Comparison of ENCODE assay signal across 13 mouse cellular contexts in the genomic region with DNA sequence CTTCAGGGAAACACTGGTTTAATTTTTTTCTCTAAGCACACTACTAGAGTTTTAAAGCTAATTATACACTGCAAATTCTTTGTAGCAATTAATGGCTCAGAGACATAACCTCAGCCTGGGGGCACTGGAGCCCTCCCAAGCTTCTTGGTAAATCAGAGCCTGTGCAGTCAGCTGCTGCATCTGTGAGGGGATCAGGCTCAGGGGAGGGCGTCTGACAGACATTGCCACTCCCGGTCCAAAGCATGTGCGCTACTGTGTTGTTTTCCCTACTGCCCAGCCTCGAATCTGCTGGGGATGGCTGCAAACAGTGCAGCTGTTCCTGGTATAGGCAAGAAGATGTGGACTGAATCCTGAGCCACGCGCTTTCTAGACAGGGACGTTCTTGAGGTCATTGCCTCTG.
DNase-seq lines count a peak whose midpoint lies in the region; ATAC-seq and TF ChIP-seq lines count a peak whose summit lies in the region.
"Had no signal": no experiment of that assay in that cellular context is flagged by ENCODE, and none has a peak within 500 bp of the region (broad histone marks: within the 10 kb centered on the region; RNA-seq: fewer than 3 reads in every experiment).

No protein-coding gene starts in this region.

- H3K36me3 ChIP-seq in forebrain, embryonic 13.5 days (ENCODE audit: poor library complexity, severe bottlenecking) = no peaks in the 10 kb centered on the region
- no peaks in the 10 kb centered on the region for H3K36me3 ChIP-seq in forebrain, embryonic 10.5 days (replicated peaks)
- H3K36me3 ChIP-seq in kidney, embryonic 14.5 days (ENCODE audit: control insufficient read depth, insufficient read depth, low read length) = no peaks in the 10 kb centered on the region
- no peaks in the 10 kb centered on the region for H3K36me3 ChIP-seq in hindbrain, embryonic 14.5 days (replicated peaks; ENCODE audit: control insufficient read depth, insufficient read depth)
- H3K36me3 ChIP-seq: intestine, embryonic 15.5 days; midbrain, embryonic 13.5 days had no signal

- 0 out of 2 replicates have a peak overlapping the region, but pooled peaks have one; percentile 19 for H3K27ac ChIP-seq in forebrain, embryonic 13.5 days
- no peak overlapping the region for H3K27ac ChIP-seq in forebrain, embryonic 10.5 days
- H3K27ac ChIP-seq in kidney, embryonic 14.5 days (ENCODE audit: low read depth, low read length) = no peak overlapping the region
- H3K27ac ChIP-seq in hindbrain, embryonic 14.5 days = no peak overlapping the region
- H3K27ac ChIP-seq: intestine, embryonic 15.5 days; left cerebral cortex, adult 2 months; midbrain, embryonic 13.5 days had no signal

- no peak for TF ChIP-seq CTCF in brain, embryonic 14.5 days (IDR thresholded peaks at IDR 0.05; ENCODE audit: borderline replicate concordance, extremely low read depth, insufficient read depth, insufficient read length)

- no peak for TF ChIP-seq POLR2A in brain, embryonic 14.5 days (IDR thresholded peaks at IDR 0.05; ENCODE audit: borderline replicate concordance, extremely low read depth, insufficient read depth, insufficient read length, poor library complexity, severe bottlenecking)

- no peak overlapping the region for H3K4me2 ChIP-seq in forebrain, embryonic 13.5 days
- no peak overlapping the region for H3K4me2 ChIP-seq in kidney, embryonic 14.5 days (replicated peaks; ENCODE audit: low read depth, low read length)
- H3K4me2 ChIP-seq in hindbrain, embryonic 14.5 days (replicated peaks) = no peak overlapping the region
- H3K4me2 ChIP-seq: intestine, embryonic 15.5 days; lung, embryonic 14.5 days; midbrain, embryonic 13.5 days had no signal

- peak; percentile 65 for ATAC-seq in forebrain, embryonic 13.5 days
- ATAC-seq in kidney, embryonic 14.5 days (ENCODE audit: low FRiP score, low TSS enrichment) = no peak
- no peak for ATAC-seq in hindbrain, embryonic 14.5 days (ENCODE audit: low FRiP score)
- ATAC-seq in activated CD4-positive, CD25-positive, alpha-beta regulatory T cell, adult 4 months = no peak
- ATAC-seq: intestine, embryonic 15.5 days; midbrain, embryonic 13.5 days had no signal

- no peak for DNase-seq in forebrain, embryonic 10.5 days (ENCODE audit: extremely low spot score, low spot score)
- DNase-seq in kidney, postnatal 10 days = peak; percentile 41
- peak; percentile 83 for DNase-seq in brain, embryonic 14.5 days (ENCODE audit: low read depth)
- peak; percentile 27 for DNase-seq in hindbrain, embryonic 14.5 days (ENCODE audit: low spot score)
- DNase-seq in MN1 (ENCODE audit: low spot score) = no peak
- DNase-seq: cerebellum, adult 18-20 months; lung, embryonic 14.5 days had no signal

- no peak overlapping the region for H3K4me3 ChIP-seq in forebrain, embryonic 13.5 days
- H3K4me3 ChIP-seq in forebrain, embryonic 10.5 days = no peak overlapping the region
- H3K4me3 ChIP-seq in kidney, embryonic 14.5 days (ENCODE audit: low read length) = no peak overlapping the region
- H3K4me3 ChIP-seq in hindbrain, embryonic 14.5 days (replicated peaks; ENCODE audit: low read length) = no peak overlapping the region
- H3K4me3 ChIP-seq: intestine, embryonic 15.5 days; left cerebral cortex, adult 2 months; midbrain, embryonic 13.5 days had no signal

- 52% methylated on average over 7 of the region's 7 CpGs for WGBS in forebrain, embryonic 13.5 days
- 77% methylated on average over 7 of the region's 7 CpGs for WGBS in forebrain, embryonic 10.5 days
- WGBS in kidney, embryonic 14.5 days = 36% methylated on average over 7 of the region's 7 CpGs
- WGBS in hindbrain, embryonic 14.5 days = 50% methylated on average over 7 of the region's 7 CpGs

- no peaks in the 10 kb centered on the region for H3K9me3 ChIP-seq in forebrain, embryonic 13.5 days (replicated peaks)
- no peaks in the 10 kb centered on the region for H3K9me3 ChIP-seq in forebrain, embryonic 10.5 days
- no peaks in the 10 kb centered on the region for H3K9me3 ChIP-seq in kidney, embryonic 14.5 days (ENCODE audit: control insufficient read depth, low read length)
- no peaks in the 10 kb centered on the region for H3K9me3 ChIP-seq in hindbrain, embryonic 14.5 days (ENCODE audit: control insufficient read depth, low read length)
- H3K9me3 ChIP-seq: intestine, embryonic 15.5 days; midbrain, embryonic 13.5 days had no signal

- H3K27me3 ChIP-seq in forebrain, embryonic 13.5 days = no peaks in the 10 kb centered on the region
- H3K27me3 ChIP-seq in forebrain, embryonic 10.5 days (ENCODE audit: poor library complexity, severe bottlenecking) = no peaks in the 10 kb centered on the region; the same call in 1 of the 2 replicates
- H3K27me3 ChIP-seq in kidney, embryonic 14.5 days (ENCODE audit: control insufficient read depth, insufficient read depth, low read length) = no peaks in the 10 kb centered on the region
- H3K27me3 ChIP-seq in hindbrain, embryonic 14.5 days (ENCODE audit: control insufficient read depth, insufficient read depth, low read length) = no peaks in the 10 kb centered on the region
- H3K27me3 ChIP-seq: intestine, embryonic 15.5 days; midbrain, embryonic 13.5 days had no signal

- H3K4me1 ChIP-seq in forebrain, embryonic 13.5 days = peaks cover 7% of the 10 kb centered on the region
- H3K4me1 ChIP-seq in forebrain, embryonic 10.5 days = peaks cover 25% of the 10 kb centered on the region
- peaks cover 34% of the 10 kb centered on the region for H3K4me1 ChIP-seq in kidney, embryonic 14.5 days (ENCODE audit: control insufficient read depth, insufficient read depth, low read length)
- peaks cover 5% of the 10 kb centered on the region for H3K4me1 ChIP-seq in hindbrain, embryonic 14.5 days (replicated peaks; ENCODE audit: control insufficient read depth, insufficient read depth, low read length)

- peak overlapping the region; percentile 34; the same call in 1 of the 2 replicates for H3K9ac ChIP-seq in forebrain, embryonic 13.5 days
- no peak overlapping the region for H3K9ac ChIP-seq in kidney, embryonic 14.5 days (ENCODE audit: low read depth, low read length)
- H3K9ac ChIP-seq in hindbrain, embryonic 14.5 days = no peak overlapping the region; the same call in 1 of the 2 replicates
- H3K9ac ChIP-seq: intestine, embryonic 15.5 days; lung, embryonic 14.5 days; midbrain, embryonic 13.5 days had no signal

Comparison
In these comparisons a context has a peak if more than half of its experiments do, and no peak if none do; other contexts are left out.
1. DNase-seq: peak in kidney, postnatal 10 days (single experiment), brain, embryonic 14.5 days (single experiment) and hindbrain, embryonic 14.5 days (single experiment); none in forebrain, embryonic 10.5 days (single experiment) and MN1 (single experiment).